Mouse (Mus musculus) cerebral cortex, adult 2 months (tissue): Measurements from ENCODE around the gene Naa15.

Experiments used
- WGBS: fragments of 180-500 bp; shearing (Covaris S2); methylation state at CpG from one replicate; pipeline ENCODE4 v1.1.7; 2018; 5-methylcytosine and 5-hydroxymethylcytosine counted together

The Naa15 gene

DNA sequence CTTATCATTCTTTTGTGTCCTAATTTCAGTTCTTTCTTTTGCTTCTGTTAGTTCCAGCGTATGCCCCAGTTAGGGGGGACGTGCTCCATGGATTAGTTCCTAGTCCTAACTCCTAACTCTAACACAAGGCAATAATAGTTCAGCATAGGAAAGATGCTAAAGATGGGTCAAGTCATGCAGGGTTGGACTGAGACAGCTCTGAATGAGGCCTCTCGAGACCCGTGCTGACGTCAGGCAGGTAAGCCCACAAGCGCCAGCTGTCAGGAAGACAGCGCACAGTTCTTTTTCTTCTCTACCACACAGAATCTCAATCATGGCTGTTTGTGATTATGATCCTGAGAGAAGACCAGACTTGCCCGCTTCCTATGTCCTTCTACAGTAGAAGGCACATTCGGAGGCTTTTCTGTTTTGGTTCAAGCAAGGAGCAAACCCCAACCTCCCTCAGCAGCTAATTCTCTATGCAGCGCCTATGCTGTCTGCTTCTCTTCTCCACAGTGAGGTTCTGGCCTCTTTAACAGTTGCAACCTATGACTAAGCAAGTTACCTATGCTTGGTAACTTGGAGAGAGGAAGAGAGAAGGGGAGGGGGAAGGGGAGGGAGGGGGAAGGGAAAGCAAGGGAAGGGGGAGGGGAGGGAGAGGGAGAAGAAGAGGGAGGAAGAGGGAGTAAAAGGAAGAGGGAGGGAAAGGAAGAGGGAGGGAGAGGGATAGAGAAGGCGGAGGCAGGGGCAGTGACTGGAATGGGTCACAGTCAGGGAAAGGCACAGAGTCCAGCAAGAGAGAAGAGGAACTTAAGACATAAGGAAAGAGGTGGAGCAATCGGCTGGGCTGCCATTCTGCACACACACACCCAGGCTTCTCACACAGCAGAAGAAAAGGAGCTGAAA, 103.2 kb downstream of the Naa15 start:
- WGBS = 85% methylated on average over 12 of the region's 12 CpGs

DNA sequence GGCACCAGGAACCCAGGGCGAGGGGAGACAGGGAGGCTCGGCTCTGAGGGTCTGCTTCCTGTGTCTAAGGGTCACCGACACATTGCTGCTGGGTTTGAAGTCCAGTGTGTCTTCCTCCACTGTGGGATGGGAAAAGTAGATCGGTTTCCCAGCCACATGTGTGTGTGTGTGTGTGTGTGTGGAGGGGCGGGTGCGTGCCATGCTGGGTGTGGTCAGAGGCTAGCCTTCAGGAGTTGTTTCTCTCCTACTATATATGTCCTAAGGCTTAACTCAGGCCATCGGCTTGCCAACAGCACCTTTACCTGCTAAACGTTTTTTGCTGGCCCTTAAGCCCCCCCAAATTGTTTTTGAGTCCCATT, 103.8 kb downstream of the Naa15 start:
- 71% methylated on average over 8 of the region's 8 CpGs for WGBS

DNA sequence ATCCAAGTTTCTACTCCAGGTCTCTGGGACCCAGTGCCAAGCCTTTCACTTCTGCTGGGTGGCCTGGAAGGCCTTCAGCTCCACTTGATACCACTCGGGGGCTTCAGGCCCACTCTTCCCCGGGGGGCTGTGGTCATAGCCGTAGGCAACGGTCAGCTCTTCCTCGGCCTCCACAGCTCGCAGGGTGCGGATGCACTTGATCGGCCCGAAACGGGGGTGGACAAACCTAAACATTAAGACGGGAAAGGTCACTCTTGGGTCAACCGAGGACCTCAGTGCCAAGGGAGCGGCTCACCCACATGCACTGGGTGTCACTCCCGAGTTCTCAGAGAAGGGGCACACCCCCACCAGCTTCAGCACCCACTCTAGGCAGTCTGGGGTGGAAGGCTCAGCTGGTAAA, 106.3 kb downstream of the Naa15 start:
- 91% methylated on average over 14 of the region's 14 CpGs for WGBS

DNA sequence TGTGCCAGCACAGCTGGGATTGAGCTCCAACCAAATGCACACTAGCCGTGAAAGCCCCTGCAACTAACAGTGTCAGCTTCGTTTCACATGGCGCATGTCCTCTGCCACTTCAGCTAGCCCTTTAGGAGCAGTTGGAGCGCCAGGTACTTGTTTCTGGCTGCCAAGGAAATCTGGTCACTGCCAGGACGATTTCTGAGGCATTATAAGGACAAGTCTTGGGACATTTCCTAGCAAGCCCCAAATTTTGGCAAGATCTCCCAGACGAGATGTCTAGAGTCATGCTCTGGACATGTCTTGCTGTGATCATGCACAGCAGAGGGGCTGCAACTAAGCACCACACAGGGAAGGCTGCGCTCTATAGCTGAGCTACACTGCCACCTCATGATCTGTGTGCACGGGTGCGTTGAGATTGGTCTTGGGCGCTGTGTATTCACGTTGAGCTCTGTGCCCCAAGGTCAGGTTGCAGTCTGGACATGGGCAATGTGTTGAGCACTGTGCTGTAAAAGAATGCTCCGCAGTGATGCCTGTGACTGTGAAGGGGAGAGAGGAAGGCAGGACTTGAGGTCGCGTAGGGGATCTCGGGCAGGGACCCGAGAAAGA, 110.3 kb downstream of the Naa15 start:
- 86% methylated on average over 16 of the region's 16 CpGs for WGBS
